ENCODE assay signal across 17 mouse cellular contexts in the genomic region with DNA sequence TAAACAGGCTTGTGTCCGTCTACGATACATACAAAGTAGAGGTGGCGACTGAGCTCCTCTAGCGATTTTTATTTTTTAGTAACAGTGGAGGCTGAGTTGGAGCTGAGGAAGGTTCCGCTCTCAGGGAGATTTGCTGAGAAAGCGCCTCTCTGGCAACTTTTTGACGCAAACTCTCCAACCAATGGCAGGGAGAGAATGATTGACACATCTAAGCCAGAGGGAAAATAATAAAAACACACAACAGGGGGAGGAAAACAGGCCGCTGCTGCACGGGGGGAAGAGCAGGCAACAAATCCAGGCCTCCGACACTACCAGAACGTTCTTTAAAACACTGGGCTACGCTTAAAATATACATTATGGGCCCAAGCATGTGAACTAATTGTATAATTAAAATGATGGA. TPM values are rescaled to one million over a fixed set of nuclear protein-coding genes. Genes with fewer than 3 reads are reported as not detected.
DNase-seq lines count a peak whose midpoint lies in the region; ATAC-seq and TF ChIP-seq lines count a peak whose summit lies in the region.
"Had no signal": no experiment of that assay in that cellular context is flagged by ENCODE, and none has a peak within 500 bp of the region (broad histone marks: within the 10 kb centered on the region; RNA-seq: fewer than 3 reads in every experiment).

No protein-coding gene starts in this region.

- peak; percentile 59 for DNase-seq in hindbrain, embryonic 11.5 days (ENCODE audit: low spot score)
- peak; percentile 53 to 69 for DNase-seq in cerebellum, postnatal 36 days
- DNase-seq in forebrain, postnatal 0 days: peak; percentile 69
- DNase-seq in retina, postnatal 1 day: peak; percentile 79
- DNase-seq in frontal cortex, postnatal 25 days (ENCODE audit: low spot score in 2 of 2): no peak
- no peak for DNase-seq in thymus, postnatal 36 days
- DNase-seq: B cell, adult 2 months; gastrocnemius, adult 2 months; kidney, adult 2 months; layer of hippocampus, adult 9-11 months had no signal

- no peak overlapping the region for H3K27ac ChIP-seq in hindbrain, embryonic 11.5 days (ENCODE audit: low read depth, low read length)
- no peak overlapping the region for H3K27ac ChIP-seq in hindbrain, embryonic 16.5 days (ENCODE audit: low read depth, low read length)
- no peak overlapping the region for H3K27ac ChIP-seq in forebrain, postnatal 0 days (ENCODE audit: low read depth, low read length)
- H3K27ac ChIP-seq in intestine, embryonic 16.5 days (ENCODE audit: low read length): no peak overlapping the region
- H3K27ac ChIP-seq: gastrocnemius, adult 2 months; macrophage; neural tube, embryonic 13.5 days had no signal

- TF ChIP-seq CTCF in forebrain, postnatal 0 days (IDR thresholded peaks at IDR 0.05; ENCODE audit: low read depth): no peak

- H3K4me3 ChIP-seq in hindbrain, embryonic 11.5 days (ENCODE audit: low read depth, low read length): no peak overlapping the region
- no peak overlapping the region; the same call in 1 of the 2 replicates for H3K4me3 ChIP-seq in hindbrain, embryonic 16.5 days (ENCODE audit: low read length)
- H3K4me3 ChIP-seq in forebrain, postnatal 0 days (ENCODE audit: low read depth, low read length): peak overlapping the region; percentile 17; the same call in 1 of the 2 replicates
- H3K4me3 ChIP-seq in intestine, embryonic 16.5 days (ENCODE audit: low read length): no peak overlapping the region
- H3K4me3 ChIP-seq: gastrocnemius, adult 2 months; neural tube, embryonic 13.5 days had no signal

- 0% methylated on average over 12 of the region's 12 CpGs for WGBS in hindbrain, embryonic 11.5 days
- WGBS in hindbrain, embryonic 16.5 days: 4% methylated on average over 12 of the region's 12 CpGs
- WGBS in forebrain, postnatal 0 days: 8% methylated on average over 12 of the region's 12 CpGs
- 3% methylated on average over 12 of the region's 12 CpGs for WGBS in intestine, embryonic 16.5 days

- H3K4me2 ChIP-seq in hindbrain, embryonic 11.5 days (replicated peaks; ENCODE audit: low read depth, low read length): no peak overlapping the region
- H3K4me2 ChIP-seq in hindbrain, embryonic 16.5 days (ENCODE audit: low read length): no peak overlapping the region
- H3K4me2 ChIP-seq in forebrain, postnatal 0 days (ENCODE audit: low read depth): no peak overlapping the region
- H3K4me2 ChIP-seq in intestine, embryonic 16.5 days (ENCODE audit: low read depth, low read length): no peak overlapping the region
- H3K4me2 ChIP-seq: neural tube, embryonic 13.5 days had no signal

- H3K9ac ChIP-seq in hindbrain, embryonic 11.5 days (ENCODE audit: low read depth, low read length): no peak overlapping the region
- no peak overlapping the region for H3K9ac ChIP-seq in hindbrain, embryonic 16.5 days (ENCODE audit: low read depth, low read length)
- no peak overlapping the region for H3K9ac ChIP-seq in forebrain, postnatal 0 days
- H3K9ac ChIP-seq in intestine, embryonic 16.5 days (ENCODE audit: low read depth, low read length): no peak overlapping the region
- H3K9ac ChIP-seq: neural tube, embryonic 13.5 days had no signal

- H3K4me1 ChIP-seq in hindbrain, embryonic 11.5 days (replicated peaks; ENCODE audit: control insufficient read depth, insufficient read depth, low read length): peaks cover 4% of the 10 kb centered on the region; the same call in 1 of the 2 replicates
- no peaks in the 10 kb centered on the region for H3K4me1 ChIP-seq in hindbrain, embryonic 16.5 days (ENCODE audit: control insufficient read depth, insufficient read depth, low read depth, low read length)
- no peaks in the 10 kb centered on the region for H3K4me1 ChIP-seq in forebrain, postnatal 0 days (ENCODE audit: insufficient read depth)
- no peaks in the 10 kb centered on the region for H3K4me1 ChIP-seq in intestine, embryonic 16.5 days (ENCODE audit: control insufficient read depth, insufficient read depth, low read length)

- no peak for ATAC-seq in hindbrain, embryonic 11.5 days (ENCODE audit: low FRiP score)
- no peak for ATAC-seq in hindbrain, embryonic 16.5 days
- ATAC-seq in forebrain, postnatal 0 days: no peak
- no peak for ATAC-seq in intestine, embryonic 16.5 days

- H3K27me3 ChIP-seq in hindbrain, embryonic 11.5 days (ENCODE audit: control insufficient read depth, insufficient read depth, low read length): peaks cover 79% of the 10 kb centered on the region
- H3K27me3 ChIP-seq in hindbrain, embryonic 16.5 days (replicated peaks; ENCODE audit: control insufficient read depth, insufficient read depth, low read length): peaks cover 26% of the 10 kb centered on the region
- H3K27me3 ChIP-seq in forebrain, postnatal 0 days (ENCODE audit: insufficient read depth, low read length): peaks cover 53% of the 10 kb centered on the region
- peaks cover 78% of the 10 kb centered on the region for H3K27me3 ChIP-seq in intestine, embryonic 16.5 days (replicated peaks; ENCODE audit: control insufficient read depth, insufficient read depth, low read length)

- H3K36me3 ChIP-seq in hindbrain, embryonic 11.5 days (ENCODE audit: control insufficient read depth, insufficient read depth, low read length): no peaks in the 10 kb centered on the region
- no peaks in the 10 kb centered on the region for H3K36me3 ChIP-seq in hindbrain, embryonic 16.5 days (ENCODE audit: control insufficient read depth, insufficient read depth, low read length)
- no peaks in the 10 kb centered on the region for H3K36me3 ChIP-seq in forebrain, postnatal 0 days (ENCODE audit: insufficient read depth)
- H3K36me3 ChIP-seq in intestine, embryonic 16.5 days (ENCODE audit: control insufficient read depth, insufficient read depth, low read length): no peaks in the 10 kb centered on the region
- H3K36me3 ChIP-seq: neural tube, embryonic 13.5 days had no signal

- no peaks in the 10 kb centered on the region for H3K9me3 ChIP-seq in hindbrain, embryonic 11.5 days (ENCODE audit: control insufficient read depth, low read length)
- H3K9me3 ChIP-seq in hindbrain, embryonic 16.5 days (ENCODE audit: control insufficient read depth, low read length): no peaks in the 10 kb centered on the region
- no peaks in the 10 kb centered on the region for H3K9me3 ChIP-seq in forebrain, postnatal 0 days (ENCODE audit: low read length)
- H3K9me3 ChIP-seq in intestine, embryonic 16.5 days (ENCODE audit: control insufficient read depth, low read length): no peaks in the 10 kb centered on the region
- H3K9me3 ChIP-seq: neural tube, embryonic 13.5 days had no signal

RNA-seq across cellular contexts. Expression of a gene that starts 6.2 kb away (rescaled TPM):
- polyA plus RNA-seq in hindbrain, embryonic 11.5 days (2014; fragmentation: Nextera tagmentation; extraction: Ambion mirVana): 13.9 TPM in 2 replicates
- polyA plus RNA-seq in hindbrain, embryonic 16.5 days (2015; fragmentation: Nextera tagmentation; extraction: Ambion mirVana): 21.0 and 26.3 TPM in 2 replicates
- 11.6 and 15.0 TPM in 2 replicates for total RNA-seq in forebrain, postnatal 0 days (2014; rRNA removed)
- polyA plus RNA-seq in forebrain, postnatal 0 days (2015; fragmentation: Nextera tagmentation; extraction: Ambion mirVana): 7.2 and 12.9 TPM in 2 replicates
- polyA plus RNA-seq in intestine, embryonic 16.5 days (2015; fragmentation: Nextera tagmentation; extraction: Ambion mirVana): not detected in 2 replicates
- total RNA-seq: adrenal gland, adult 18-20 months; gastrocnemius, adult 2 months; liver, adult 2 months had no signal
- polyA plus RNA-seq: heart, embryonic 14.5 days; kidney, adult 2 months; liver, adult 2 months; macrophage; neural tube, embryonic 13.5 days had no signal

Comparison
In these comparisons a context has a peak if more than half of its experiments do, and no peak if none do; other contexts are left out.
1. DNase-seq: peak in hindbrain, embryonic 11.5 days (single experiment), cerebellum, postnatal 36 days (2 of 2), forebrain, postnatal 0 days (single experiment) and retina, postnatal 1 day (single experiment); none in frontal cortex, postnatal 25 days (0 of 2) and thymus, postnatal 36 days (0 of 2).